Mouse (Mus musculus): ENCODE measurements around the gene F5. TPM values are rescaled to one million over a fixed set of nuclear protein-coding genes. Genes with fewer than 3 reads are reported as not detected.
"Not testable (repeated sequence)": the region's sequence is repeated elsewhere in the genome, so short reads cannot be mapped to it uniquely, and the experiment has no call there.

F5 gene
- polyA plus RNA-seq, 1 experiment from 2014 or later: 0.25 TPM

GRCm38 (mm10) chr1:164212686-164213085, 61.0 kb downstream of the F5 start:
- no peak overlapping the region for H3K4me3 ChIP-seq (ENCODE audit: low read depth, low read length)
- WGBS: 86% methylated on average over 8 of the region's 8 CpGs
- H3K27ac ChIP-seq (ENCODE audit: low read depth, low read length): no peak overlapping the region
- H3K36me3 ChIP-seq (ENCODE audit: control insufficient read depth, insufficient read depth, low read length): no peaks in the 10 kb centered on the region
- DNase-seq (ENCODE audit: low spot score, missing footprints) (no peak), ATAC-seq (ENCODE audit: low FRiP score) (no peak)
- no peaks in the 10 kb centered on the region for H3K27me3 ChIP-seq (ENCODE audit: control insufficient read depth, insufficient read depth, low read length)
- no peak overlapping the region for H3K9ac ChIP-seq (ENCODE audit: low read length)
- no peak overlapping the region for H3K4me2 ChIP-seq
- H3K4me1 ChIP-seq (ENCODE audit: control insufficient read depth, insufficient read depth, low read length): no peaks in the 10 kb centered on the region
- no peaks in the 10 kb centered on the region for H3K9me3 ChIP-seq (ENCODE audit: control insufficient read depth, low read length)

GRCm38 (mm10) chr1:164214190-164214589, 62.6 kb downstream of the F5 start:
- DNase-seq (ENCODE audit: low spot score, missing footprints): no peak
- no peaks in the 10 kb centered on the region for H3K36me3 ChIP-seq (ENCODE audit: control insufficient read depth, insufficient read depth, low read length)
- no peaks in the 10 kb centered on the region for H3K4me1 ChIP-seq (ENCODE audit: control insufficient read depth, insufficient read depth, low read length)
- H3K4me3 ChIP-seq (ENCODE audit: low read depth, low read length): no peak overlapping the region
- H3K27me3 ChIP-seq (ENCODE audit: control insufficient read depth, insufficient read depth, low read length): no peaks in the 10 kb centered on the region
- H3K4me2 ChIP-seq: no peak overlapping the region
- no peak overlapping the region for H3K27ac ChIP-seq (ENCODE audit: low read depth, low read length)
- 65% methylated on average over 8 of the region's 8 CpGs for WGBS
- no peak for ATAC-seq (ENCODE audit: low FRiP score)
- H3K9me3 ChIP-seq (ENCODE audit: control insufficient read depth, low read length): no peaks in the 10 kb centered on the region
- no peak overlapping the region for H3K9ac ChIP-seq (ENCODE audit: low read length)

- 90% methylated on average over 3 of the region's 3 CpGs for WGBS
- no peak overlapping the region for H3K4me3 ChIP-seq (ENCODE audit: low read depth, low read length)
- no peak overlapping the region for H3K4me2 ChIP-seq
Measured at GRCm38 (mm10) chr1:164215097-164215496, 63.5 kb downstream of the F5 start.

GRCm38 (mm10) chr1:164215540-164215939, 63.9 kb downstream of the F5 start:
- H3K36me3 ChIP-seq (ENCODE audit: control insufficient read depth, insufficient read depth, low read length): no peaks in the 10 kb centered on the region
- WGBS: 80% methylated on average over 6 of the region's 6 CpGs

More at GRCm38 (mm10) chr1:164215097-164215496, 63.5 kb downstream of the F5 start:
- no peaks in the 10 kb centered on the region for H3K27me3 ChIP-seq (ENCODE audit: control insufficient read depth, insufficient read depth, low read length)
- H3K9me3 ChIP-seq (ENCODE audit: control insufficient read depth, low read length): no peaks in the 10 kb centered on the region
- H3K9ac ChIP-seq (ENCODE audit: low read length): no peak overlapping the region
- H3K27ac ChIP-seq (ENCODE audit: low read depth, low read length): no peak overlapping the region
- DNase-seq (ENCODE audit: low spot score, missing footprints): no peak
- ATAC-seq (ENCODE audit: low FRiP score): no peak
- H3K36me3 ChIP-seq (ENCODE audit: control insufficient read depth, insufficient read depth, low read length): no peaks in the 10 kb centered on the region
- no peaks in the 10 kb centered on the region for H3K4me1 ChIP-seq (ENCODE audit: control insufficient read depth, insufficient read depth, low read length)

GRCm38 (mm10) chr1:164217791-164218685, 66.4 kb downstream of the F5 start:
- H3K27ac ChIP-seq (ENCODE audit: low read depth, low read length): no peak overlapping the region
- WGBS: 40% methylated on average over 15 of the region's 15 CpGs

More at GRCm38 (mm10) chr1:164215540-164215939, 63.9 kb downstream of the F5 start:
- Histone ChIP-seq H3K4me3 (ENCODE audit: low read depth, low read length) (no peak overlapping the region), H3K9me3 (ENCODE audit: control insufficient read depth, low read length) (no peaks in the 10 kb centered on the region), H3K27ac (ENCODE audit: low read depth, low read length) (no peak overlapping the region), H3K4me2 (no peak overlapping the region), H3K9ac (ENCODE audit: low read length) (no peak overlapping the region), H3K27me3 (ENCODE audit: control insufficient read depth, insufficient read depth, low read length) (no peaks in the 10 kb centered on the region), H3K4me1 (ENCODE audit: control insufficient read depth, insufficient read depth, low read length) (no peaks in the 10 kb centered on the region)
- DNase-seq (ENCODE audit: low spot score, missing footprints) (no peak), ATAC-seq (ENCODE audit: low FRiP score) (no peak)

GRCm38 (mm10) chr1:164220261-164220660, 68.6 kb downstream of the F5 start:
- Histone ChIP-seq H3K4me2 (no peak overlapping the region), H3K4me3 (ENCODE audit: low read depth, low read length) (no peak overlapping the region), H3K9me3 (ENCODE audit: control insufficient read depth, low read length) (no peaks in the 10 kb centered on the region), H3K27me3 (ENCODE audit: control insufficient read depth, insufficient read depth, low read length) (peaks cover 2% of the 10 kb centered on the region; the same call in 1 of the 2 replicates), H3K9ac (ENCODE audit: low read length) (no peak overlapping the region), H3K36me3 (ENCODE audit: control insufficient read depth, insufficient read depth, low read length) (no peaks in the 10 kb centered on the region), H3K27ac (ENCODE audit: low read depth, low read length) (no peak overlapping the region), H3K4me1 (ENCODE audit: control insufficient read depth, insufficient read depth, low read length) (no peaks in the 10 kb centered on the region)
- no peak for DNase-seq (ENCODE audit: low spot score, missing footprints)
- no peak for ATAC-seq (ENCODE audit: low FRiP score)
- WGBS: 84% methylated on average over 4 of the region's 4 CpGs

More at GRCm38 (mm10) chr1:164217791-164218685, 66.4 kb downstream of the F5 start:
- DNase-seq (ENCODE audit: low spot score, missing footprints) (peak; percentile 84), ATAC-seq (ENCODE audit: low FRiP score) (no peak)
- H3K4me3 ChIP-seq (ENCODE audit: low read depth, low read length): no peak overlapping the region
- H3K4me2 ChIP-seq: no peak overlapping the region
- no peaks in the 10 kb centered on the region for H3K4me1 ChIP-seq (ENCODE audit: control insufficient read depth, insufficient read depth, low read length)
- H3K9me3 ChIP-seq (ENCODE audit: control insufficient read depth, low read length): no peaks in the 10 kb centered on the region
- no peak overlapping the region for H3K9ac ChIP-seq (ENCODE audit: low read length)
- peaks cover 1% of the 10 kb centered on the region; the same call in 1 of the 2 replicates for H3K27me3 ChIP-seq (ENCODE audit: control insufficient read depth, insufficient read depth, low read length)
- H3K36me3 ChIP-seq (ENCODE audit: control insufficient read depth, insufficient read depth, low read length): no peaks in the 10 kb centered on the region

- no peaks in the 10 kb centered on the region for H3K9me3 ChIP-seq (ENCODE audit: control insufficient read depth, low read length)
- ATAC-seq (ENCODE audit: low FRiP score): no peak
- no peak overlapping the region for H3K4me2 ChIP-seq
- H3K9ac ChIP-seq (ENCODE audit: low read length): no peak overlapping the region
- H3K27ac ChIP-seq (ENCODE audit: low read depth, low read length): no peak overlapping the region
- H3K27me3 ChIP-seq (ENCODE audit: control insufficient read depth, insufficient read depth, low read length): peaks cover 2% of the 10 kb centered on the region; the same call in 1 of the 2 replicates
- DNase-seq (ENCODE audit: low spot score, missing footprints): no peak
- H3K4me3 ChIP-seq (ENCODE audit: low read depth, low read length): no peak overlapping the region
- no peaks in the 10 kb centered on the region for H3K4me1 ChIP-seq (ENCODE audit: control insufficient read depth, insufficient read depth, low read length)
- H3K36me3 ChIP-seq (ENCODE audit: control insufficient read depth, insufficient read depth, low read length): no peaks in the 10 kb centered on the region
Measured at GRCm38 (mm10) chr1:164223089-164223488, 71.5 kb downstream of the F5 start.

- not testable (repeated sequence) for H3K27ac ChIP-seq (ENCODE audit: low read depth, low read length); H3K36me3 ChIP-seq (ENCODE audit: control insufficient read depth, insufficient read depth, low read length); H3K4me1 ChIP-seq (ENCODE audit: control insufficient read depth, insufficient read depth, low read length); H3K4me2 ChIP-seq; ATAC-seq (ENCODE audit: low FRiP score); H3K4me3 ChIP-seq (ENCODE audit: low read depth, low read length); H3K9ac ChIP-seq (ENCODE audit: low read length); DNase-seq (ENCODE audit: low spot score, missing footprints); H3K9me3 ChIP-seq (ENCODE audit: control insufficient read depth, low read length); H3K27me3 ChIP-seq (ENCODE audit: control insufficient read depth, insufficient read depth, low read length)
- 87% methylated on average over 2 of the region's 4 CpGs for WGBS
Measured at GRCm38 (mm10) chr1:164231937-164232570, 80.4 kb downstream of the F5 start.

GRCm38 (mm10) chr1:164233447-164233846, 81.8 kb downstream of the F5 start:
- 75% methylated on average over 1 of the region's 1 CpGs for WGBS

More at GRCm38 (mm10) chr1:164233447-164233846, 81.8 kb downstream of the F5 start:
- ATAC-seq (ENCODE audit: low FRiP score): no peak
- H3K27ac ChIP-seq (ENCODE audit: low read depth, low read length): no peak overlapping the region
- H3K4me1 ChIP-seq (ENCODE audit: control insufficient read depth, insufficient read depth, low read length): no peaks in the 10 kb centered on the region
- no peak for DNase-seq (ENCODE audit: low spot score, missing footprints)
- no peak overlapping the region for H3K4me2 ChIP-seq
- no peak overlapping the region for H3K9ac ChIP-seq (ENCODE audit: low read length)
- no peaks in the 10 kb centered on the region for H3K27me3 ChIP-seq (ENCODE audit: control insufficient read depth, insufficient read depth, low read length)
- no peaks in the 10 kb centered on the region for H3K9me3 ChIP-seq (ENCODE audit: control insufficient read depth, low read length)
- no peak overlapping the region for H3K4me3 ChIP-seq (ENCODE audit: low read depth, low read length)
- H3K36me3 ChIP-seq (ENCODE audit: control insufficient read depth, insufficient read depth, low read length): no peaks in the 10 kb centered on the region

Measured in midbrain, embryonic 11.5 days (tissue).